Mouse (Mus musculus) T-helper 17 cell (primary cell): ENCODE data around the gene Arid1b.

ENCODE experiments used
- in situ Hi-C, 2 experiments: fragments of 300-600 bp; cut with MboI, MseI; formaldehyde crosslinking; loops; 1 replicate in 1 of 2; 2 replicates in 1 of 2; pipeline ENCODE4 v1.15.1; 2025; ENCODE audit warnings: high pct_unique_total_duplicates in 2 of 2

The Arid1b gene

GRCm38 (mm10) chr17:4993840-4994503 is at the start of gene Arid1b:
Gene Arid1b (plus strand): TSS chr17:4994332.
- in situ Hi-C loops, result no loop called here

- in situ Hi-C loops, result loop anchor here in 1 of 2 experiments (5.0 kb wide), 1 partner anchor 37 kb away; no protein-coding TSS in a partner anchor
Measured at GRCm38 (mm10) chr17:4945311-4945751, 48.8 kb upstream of the Arid1b start.

- in situ Hi-C loops, result loop anchor here in 1 of 2 experiments (5.0 kb wide), 1 partner anchor 36 kb away; no protein-coding TSS in a partner anchor
Measured at GRCm38 (mm10) chr17:4945871-4946331, 48.2 kb upstream of the Arid1b start.

GRCm38 (mm10) chr17:4946421-4946974 is 47.6 kb upstream of the Arid1b start:
- in situ Hi-C loops, result loop anchor here in 1 of 2 experiments (5.0 kb wide), 1 partner anchor 36 kb away; no protein-coding TSS in a partner anchor

- in situ Hi-C loops, result loop anchor here in 1 of 2 experiments (5.0 kb wide), 1 partner anchor 35 kb away; no protein-coding TSS in a partner anchor
Measured at GRCm38 (mm10) chr17:4947013-4947412, 47.1 kb upstream of the Arid1b start.

GRCm38 (mm10) chr17:4947439-4947838 is 46.7 kb upstream of the Arid1b start:
- in situ Hi-C loops, result loop anchor here in 1 of 2 experiments (5.0 kb wide), 1 partner anchor 35 kb away; no protein-coding TSS in a partner anchor

- in situ Hi-C loops, result loop anchor here in 1 of 2 experiments (5.0 kb wide), 1 partner anchor 34 kb away; no protein-coding TSS in a partner anchor
Measured at GRCm38 (mm10) chr17:4948501-4948900, 45.6 kb upstream of the Arid1b start.

- in situ Hi-C loops, result no loop called here
Measured at GRCm38 (mm10) chr17:4954431-4954830, 39.7 kb upstream of the Arid1b start.

- in situ Hi-C loops, result no loop called here
Measured at GRCm38 (mm10) chr17:4964192-4964877, 29.8 kb upstream of the Arid1b start.

GRCm38 (mm10) chr17:4967201-4967600 is 26.9 kb upstream of the Arid1b start:
- in situ Hi-C loops, result no loop called here

GRCm38 (mm10) chr17:4968035-4968434 is 26.1 kb upstream of the Arid1b start:
- in situ Hi-C loops, result no loop called here

GRCm38 (mm10) chr17:4968878-4969277 is 25.3 kb upstream of the Arid1b start:
- in situ Hi-C loops, result no loop called here

GRCm38 (mm10) chr17:4972261-4972660 is 21.9 kb upstream of the Arid1b start:
- in situ Hi-C loops, result no loop called here

- in situ Hi-C loops, result loop anchor here in 1 of 2 experiments (5.0 kb wide), 1 partner anchor 52 kb away; no protein-coding TSS in a partner anchor
Measured at GRCm38 (mm10) chr17:4974736-4975135, 19.4 kb upstream of the Arid1b start.

GRCm38 (mm10) chr17:4980151-4980550 is 14.0 kb upstream of the Arid1b start:
- in situ Hi-C loops, result loop anchor here in 1 of 2 experiments (5.0 kb wide), 1 partner anchor 33 kb away; no protein-coding TSS in a partner anchor

GRCm38 (mm10) chr17:4982819-4983218 is 11.3 kb upstream of the Arid1b start:
- in situ Hi-C loops, result loop anchor here in 1 of 2 experiments (5.0 kb wide), 1 partner anchor 36 kb away; no protein-coding TSS in a partner anchor

- in situ Hi-C loops, result loop anchor here in 1 of 2 experiments (5.0 kb wide), 2 partner anchors 37 to 72 kb away; no protein-coding TSS in a partner anchor
Measured at GRCm38 (mm10) chr17:4984691-4985090, 9.4 kb upstream of the Arid1b start.

GRCm38 (mm10) chr17:4990911-4991560 is 3.1 kb upstream of the Arid1b start:
- in situ Hi-C loops, result no loop called here

GRCm38 (mm10) chr17:4991600-4991999 is 2.5 kb upstream of the Arid1b start:
- in situ Hi-C loops, result no loop called here

- in situ Hi-C loops, result no loop called here
Measured at GRCm38 (mm10) chr17:4993497-4993839, 664 bp upstream of the Arid1b start.

- in situ Hi-C loops, result no loop called here
Measured at GRCm38 (mm10) chr17:4994504-4994812, 326 bp downstream of the Arid1b start.
